Mouse (Mus musculus) liver, embryonic 14.5 days (tissue): ENCODE data around the gene Gng8.

Experiments used
- CTCF ChIP-seq: IDR thresholded peaks from 2 replicates; pipeline ENCODE4 v1.5.1; 2016; ENCODE audit warnings: antibody characterized with exemption, low read depth, control low read depth
- EP300 ChIP-seq: IDR thresholded peaks from 2 replicates; pipeline ENCODE4 v1.6.1; 2016; ENCODE audit warnings: antibody characterized with exemption, low read depth

DNA sequence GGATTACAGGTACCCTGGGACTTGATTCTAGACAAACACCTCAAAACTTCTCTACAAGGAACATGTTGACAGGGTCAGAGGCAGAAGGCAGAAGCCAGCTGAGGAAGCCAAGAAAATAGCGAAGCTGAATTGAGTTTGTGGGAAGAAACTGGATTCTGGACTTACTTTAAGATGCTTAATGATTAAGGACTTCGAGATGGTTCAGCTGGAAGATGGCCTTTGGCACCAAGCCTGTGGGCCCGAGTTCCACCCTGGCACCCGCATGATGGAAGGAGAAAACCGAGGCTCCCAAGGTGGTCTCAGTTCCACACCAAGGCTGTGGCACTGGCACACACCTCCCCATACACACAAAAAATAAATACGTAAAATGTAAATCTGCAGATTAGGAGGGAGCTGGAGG is 1.1 kb upstream of the Gng8 start:
- TF ChIP-seq CTCF (no peak), EP300 (no peak)
